ENCODE assay signal across 27 mouse cellular contexts in genomic region chr16:36670590-36670989, GRCm38 (mm10). TPM values are rescaled to one million over a fixed set of nuclear protein-coding genes. Genes with fewer than 3 reads are reported as not detected.
A peak's percentile ranks its signal among the peaks of the same experiment; 100 is the strongest.
DNase-seq lines count a peak whose midpoint lies in the region; ATAC-seq and TF ChIP-seq lines count a peak whose summit lies in the region.
"Had no signal": no experiment of that assay in that cellular context is flagged by ENCODE, and none has a peak within 500 bp of the region (broad histone marks: within the 10 kb centered on the region; RNA-seq: fewer than 3 reads in every experiment).

No protein-coding gene starts in this region.

- TF ChIP-seq EP300 in CH12.LX (IDR thresholded peaks at IDR 0.05; ENCODE audit: low read length) = no peak

- in situ Hi-C loops in CH12.LX (cut with MboI; ENCODE audit: low pct_ligation_motif_present, low pct_unique_long_range_greater_than_20kb, low sequenced_read_pairs) = no loop called here

- DNase-seq in CD4-positive, CD25-positive, alpha-beta regulatory T cell, adult 2 months (ENCODE audit: low read depth, low spot score) = peak; percentile 41
- no peak for DNase-seq in CH12.LX (ENCODE audit: extremely low read depth)
- peak; percentile 46 for DNase-seq in induced T-regulatory cell, adult 2 months (ENCODE audit: low read depth)
- no peak for DNase-seq in midbrain, postnatal 0 days (ENCODE audit: low spot score)
- DNase-seq in urinary bladder, postnatal 4 days (ENCODE audit: low spot score in 2 of 2) = no peak
- DNase-seq: adrenal gland, adult 8-10 months; adrenal gland, postnatal 14 days; adrenal gland, postnatal 36 days; B cell, adult 2 months; cerebellum, adult 11-12 months; cerebellum, adult 2 months; cerebellum, adult 9-10 months; cerebellum, postnatal 10 days; cerebellum, postnatal 36 days; embryo, embryonic 11 days had no signal

- 94% methylated on average over 3 of the region's 3 CpGs for WGBS in midbrain, postnatal 0 days

- H3K4me3 ChIP-seq in CH12.LX (replicated peaks in 1 of 3; ENCODE audit: low read depth in 2 of 3, low read length in 2 of 3, poor library complexity in 1 of 3) = no peak overlapping the region
- H3K4me3 ChIP-seq in midbrain, postnatal 0 days (ENCODE audit: low read depth, low read length) = no peak overlapping the region
- H3K4me3 ChIP-seq: embryonic facial prominence, embryonic 13.5 days; embryonic facial prominence, embryonic 15.5 days; erythroblast, embryonic 14.5 days; forebrain, embryonic 10.5 days; forebrain, embryonic 12.5 days had no signal

- H3K4me2 ChIP-seq in CH12.LX (ENCODE audit: insufficient read depth, low read depth, poor library complexity, severe bottlenecking) = no peak overlapping the region
- H3K4me2 ChIP-seq in midbrain, postnatal 0 days (ENCODE audit: low read depth, low read length, poor library complexity, severe bottlenecking) = no peak overlapping the region
- H3K4me2 ChIP-seq: embryonic facial prominence, embryonic 13.5 days; embryonic facial prominence, embryonic 15.5 days; forebrain, embryonic 12.5 days had no signal

- dilution Hi-C loops in CH12.LX (cut with MboI; ENCODE audit: extremely low pct_ligation_motif_present, extremely low pct_unique_long_range_greater_than_20kb, low sequenced_read_pairs) = no loop called here

- ATAC-seq in CD4-positive, CD25-positive, alpha-beta regulatory T cell, adult 4 months = no peak
- no peak for ATAC-seq in midbrain, postnatal 0 days (ENCODE audit: low FRiP score)
- ATAC-seq: activated CD4-positive, CD25-positive, alpha-beta regulatory T cell, adult 4 months; forebrain, embryonic 14.5 days; forebrain, embryonic 16.5 days had no signal

- no peaks in the 10 kb centered on the region for H3K79me2 ChIP-seq in CH12.LX (replicated peaks; ENCODE audit: control insufficient read depth, extremely low read depth, insufficient read depth, poor library complexity, severe bottlenecking)

- no peak overlapping the region for H3K9ac ChIP-seq in CH12.LX (ENCODE audit: insufficient read depth, low read depth)
- H3K9ac ChIP-seq in midbrain, postnatal 0 days (replicated peaks; ENCODE audit: low read length, poor library complexity, severe bottlenecking) = no peak overlapping the region
- H3K9ac ChIP-seq: embryonic facial prominence, embryonic 13.5 days; embryonic facial prominence, embryonic 15.5 days; forebrain, embryonic 12.5 days had no signal

- no peak overlapping the region for H3K27ac ChIP-seq in CH12.LX (ENCODE audit: insufficient read depth, low read depth)
- H3K27ac ChIP-seq in midbrain, postnatal 0 days (ENCODE audit: low read depth, low read length) = no peak overlapping the region
- H3K27ac ChIP-seq: embryonic facial prominence, embryonic 13.5 days; embryonic facial prominence, embryonic 15.5 days; forebrain, embryonic 10.5 days; forebrain, embryonic 12.5 days had no signal

- peaks cover 44 to 71% of the 10 kb centered on the region in 2 experiments for H3K4me1 ChIP-seq in CH12.LX (ENCODE audit: control insufficient read depth in 1 of 2, insufficient read depth in 2 of 2)
- H3K4me1 ChIP-seq in midbrain, postnatal 0 days (ENCODE audit: insufficient read depth, low read length) = no peaks in the 10 kb centered on the region
- H3K4me1 ChIP-seq: embryonic facial prominence, embryonic 13.5 days; embryonic facial prominence, embryonic 15.5 days; forebrain, embryonic 12.5 days had no signal

- no peaks in the 10 kb centered on the region for H3K9me3 ChIP-seq in CH12.LX (replicated peaks; ENCODE audit: low read length)
- H3K9me3 ChIP-seq in midbrain, postnatal 0 days (ENCODE audit: low read length) = no peaks in the 10 kb centered on the region
- H3K9me3 ChIP-seq: embryonic facial prominence, embryonic 13.5 days; embryonic facial prominence, embryonic 15.5 days; forebrain, embryonic 10.5 days; forebrain, embryonic 12.5 days had no signal

- H3K36me3 ChIP-seq in CH12.LX (replicated peaks in 1 of 2; ENCODE audit: control insufficient read depth in 1 of 2, insufficient read depth in 1 of 2, low read length in 1 of 2) = no peaks in the 10 kb centered on the region
- H3K36me3 ChIP-seq in midbrain, postnatal 0 days (ENCODE audit: insufficient read depth, low read length) = no peaks in the 10 kb centered on the region
- H3K36me3 ChIP-seq: embryonic facial prominence, embryonic 13.5 days; embryonic facial prominence, embryonic 15.5 days; forebrain, embryonic 10.5 days; forebrain, embryonic 12.5 days had no signal

- TF ChIP-seq POLR2A in CH12.LX (IDR thresholded peaks at IDR 0.05; ENCODE audit: low read depth, low read length) = no peak

- no peaks in the 10 kb centered on the region for H3K27me3 ChIP-seq in CH12.LX (replicated peaks)
- H3K27me3 ChIP-seq in midbrain, postnatal 0 days (ENCODE audit: insufficient read depth, low read length) = no peaks in the 10 kb centered on the region
- H3K27me3 ChIP-seq: embryonic facial prominence, embryonic 13.5 days; embryonic facial prominence, embryonic 15.5 days; forebrain, embryonic 12.5 days had no signal

- TF ChIP-seq RAD21 in CH12.LX (IDR thresholded peaks at IDR 0.05; ENCODE audit: low read depth, low read length) = peak; percentile 70

- peak in 1 of 2 experiments; percentile 62; a peak in 2 of 4 replicates for TF ChIP-seq CTCF in CH12.LX (conservative IDR thresholded peaks at IDR 0.05 in 1 of 2, IDR thresholded peaks at IDR 0.05 in 1 of 2; ENCODE audit: low read depth in 2 of 2, low read length in 2 of 2)
- no peak for TF ChIP-seq CTCF in midbrain, postnatal 0 days (IDR thresholded peaks at IDR 0.05)

TF ChIP-seq in CH12.LX, 34 proteins besides CTCF, POLR2A, EP300 and RAD21:
- TF ChIP-seq JUND (conservative IDR thresholded peaks at IDR 0.05; ENCODE audit: low read depth, low read length) = no peak
- no peak for TF ChIP-seq MEF2A (IDR thresholded peaks at IDR 0.05; ENCODE audit: borderline replicate concordance, low read depth, low read length)
- TF ChIP-seq ZC3H11A (IDR thresholded peaks at IDR 0.05; ENCODE audit: low read depth, low read length) = peak; percentile 36; the same call in 1 of the 2 replicates
- no peak for TF ChIP-seq TCF12 (IDR thresholded peaks at IDR 0.05; ENCODE audit: low read depth, low read length)
- TF ChIP-seq NRF1 (IDR thresholded peaks at IDR 0.05; ENCODE audit: low read depth, low read length) = no peak
- TF ChIP-seq SMC3 (IDR thresholded peaks at IDR 0.05; ENCODE audit: low read depth, low read length) = peak; percentile 79

RNA-seq across cellular contexts. Expression of gene Cd86, which starts 4.7 kb away (rescaled TPM):
- polyA plus RNA-seq in CD4-positive, CD25-positive, alpha-beta regulatory T cell, adult 4 months (2017; shearing (Covaris generic)) = 10 to 100 TPM; 41.5 to 52.1 TPM
- total RNA-seq in CH12.LX (2012; rRNA removed) (60.0 and 113 TPM in 2 replicates), CH12.LX (2014; rRNA removed) (191 and 196 TPM in 2 replicates)
- polyA plus RNA-seq in CH12.LX (2012; ENCODE audit: insufficient read length, low read depth) = 91.9 and 102 TPM in 2 replicates
- total RNA-seq in midbrain, postnatal 0 days (2014; rRNA removed) = 1.7 and 3.0 TPM in 2 replicates
- polyA plus RNA-seq in midbrain, postnatal 0 days (2015; fragmentation: Nextera tagmentation; extraction: Ambion mirVana) = 1.9 and 2.3 TPM in 2 replicates
- total RNA-seq: MEL had no signal
- polyA plus RNA-seq: erythroblast, embryonic 14.5 days had no signal

RNA-seq across cellular contexts. Expression of gene Ildr1, which starts 23.2 kb away (rescaled TPM):
- 1 to 10 TPM; 6.3 to 7.3 TPM for polyA plus RNA-seq in CD4-positive, CD25-positive, alpha-beta regulatory T cell, adult 4 months (2017; shearing (Covaris generic))
- total RNA-seq in CH12.LX (2012; rRNA removed) (0.34 and 0.76 TPM in 2 replicates), CH12.LX (2014; rRNA removed) (0.34 and 0.80 TPM in 2 replicates)
- 0.81 and 1.1 TPM in 2 replicates for polyA plus RNA-seq in CH12.LX (2012; ENCODE audit: insufficient read length, low read depth)
- 0.52 and 0.93 TPM in 2 replicates for total RNA-seq in midbrain, postnatal 0 days (2014; rRNA removed)
- 1.1 and 1.2 TPM in 2 replicates for polyA plus RNA-seq in midbrain, postnatal 0 days (2015; fragmentation: Nextera tagmentation; extraction: Ambion mirVana)
- total RNA-seq: adrenal gland, adult 18-20 months; adrenal gland, adult 8-10 months; adrenal gland, postnatal 14 days; adrenal gland, postnatal 36 days; common myeloid progenitor, adult 5-6 weeks; MEL had no signal
- polyA plus RNA-seq: erythroblast, embryonic 14.5 days; forebrain, embryonic 14.5 days had no signal

Comparison
In these comparisons a context has a peak if more than half of its experiments do, and no peak if none do; other contexts are left out.
1. DNase-seq: peak in CD4-positive, CD25-positive, alpha-beta regulatory T cell, adult 2 months (single experiment) and induced T-regulatory cell, adult 2 months (single experiment); none in CH12.LX (single experiment), midbrain, postnatal 0 days (single experiment) and urinary bladder, postnatal 4 days (0 of 2).
2. RNA of gene Cd86, which starts 4.7 kb away (polyA plus RNA-seq): 91.9 to 102 TPM in CH12.LX and 41.5 to 52.1 TPM in CD4-positive, CD25-positive, alpha-beta regulatory T cell, adult 4 months; 1.9 to 2.3 TPM in midbrain, postnatal 0 days; every median in the first group is over 10 times any median in the second.